Mouse (Mus musculus) liver, embryonic 14.5 days (tissue): ENCODE measurements at regions not wholly inside any gene's neighbourhood (a gene's known extent, or its start where the extent isn't known, plus 50 kb on each side); places are given as distances from the start of the nearest gene placed in this dataset.

Experiments used
- CTCF ChIP-seq: IDR thresholded peaks from 2 replicates; pipeline ENCODE4 v1.5.1; 2016; ENCODE audit warnings: antibody characterized with exemption, low read depth, control low read depth
- EP300 ChIP-seq: IDR thresholded peaks from 2 replicates; pipeline ENCODE4 v1.6.1; 2016; ENCODE audit warnings: antibody characterized with exemption, low read depth

DNA sequence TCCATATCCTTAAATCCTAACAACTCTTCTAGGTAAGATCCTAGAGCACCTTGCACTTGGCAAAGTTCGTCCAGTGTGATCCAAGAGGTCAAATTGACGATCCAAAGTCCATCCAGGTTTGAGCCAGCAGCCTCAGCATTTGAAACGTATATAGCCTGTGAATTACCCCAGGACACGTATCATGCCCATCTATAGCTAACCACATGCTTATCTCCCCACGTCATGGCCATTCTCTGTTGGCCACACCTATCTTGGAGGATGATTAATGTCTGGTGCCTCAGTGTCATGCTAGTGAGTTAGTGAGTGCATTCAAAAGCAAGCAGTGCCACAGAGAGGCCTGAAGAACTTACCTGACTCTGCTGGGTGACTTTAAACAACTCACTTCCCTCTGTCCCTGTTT lies 1521.9 kb upstream of the Gm6569 start:
- TF ChIP-seq CTCF (no peak), EP300 (no peak)
